Mouse (Mus musculus) CH12.LX (cell line): ENCODE measurements around the gene Tdrd12.

ENCODE experiments used
- CTCF ChIP-seq, 2 experiments: IDR thresholded peaks in 1 of 2; conservative IDR thresholded peaks in 1 of 2; 2 replicates each; pipeline ENCODE4 v1.5.1; 2011 to 2012; ENCODE audit warnings: low read depth in 2 of 2, low read length in 2 of 2, improper control_type of control experiment in 1 of 2, inconsistent platforms in 1 of 2, mild to moderate bottlenecking in 1 of 2, moderate library complexity in 1 of 2
- E2F4 ChIP-seq: IDR thresholded peaks from 2 replicates; pipeline ENCODE4 v1.6.1; 2011; ENCODE audit warnings: low read depth, low read length, improper control_type of control experiment; ENCODE audit not compliant: insufficient replicate concordance
- ELF1 ChIP-seq: IDR thresholded peaks from 2 replicates; pipeline ENCODE4 v1.6.1; 2014; ENCODE audit warnings: low read depth, mild to moderate bottlenecking, inconsistent platforms, low read length, improper control_type of control experiment
- EP300 ChIP-seq: IDR thresholded peaks from 2 replicates; pipeline ENCODE4 v1.6.1; 2011; ENCODE audit warnings: low read length, improper control_type of control experiment
- HCFC1 ChIP-seq: IDR thresholded peaks from 2 replicates; pipeline ENCODE4 v1.6.1; 2012; ENCODE audit warnings: low read depth, mild to moderate bottlenecking, inconsistent platforms, low read length, improper control_type of control experiment
- JUN ChIP-seq: IDR thresholded peaks from 2 replicates; pipeline ENCODE4 v1.6.1; 2011; ENCODE audit warnings: low read depth, mild to moderate bottlenecking, low read length, improper control_type of control experiment, moderate library complexity; ENCODE audit not compliant: insufficient read depth
- POLR2A ChIP-seq: IDR thresholded peaks from 2 replicates; pipeline ENCODE4 v1.6.1; 2011; ENCODE audit warnings: low read depth, mild to moderate bottlenecking, improper control_type of control experiment, low read length
- POLR2AphosphoS2 ChIP-seq: IDR thresholded peaks from 2 replicates; pipeline ENCODE4 v1.6.1; 2011; ENCODE audit warnings: low read depth, low read length, improper control_type of control experiment
- SMC3 ChIP-seq: IDR thresholded peaks from 2 replicates; pipeline ENCODE4 v1.6.1; 2011; ENCODE audit warnings: low read depth, low read length, improper control_type of control experiment
- TCF12 ChIP-seq: IDR thresholded peaks from 2 replicates; pipeline ENCODE4 v1.6.1; 2014; ENCODE audit warnings: low read depth, mild to moderate bottlenecking, inconsistent platforms, low read length, improper control_type of control experiment
- USF2 ChIP-seq: conservative IDR thresholded peaks from 2 replicates; pipeline ENCODE4 v1.6.1; 2011; ENCODE audit warnings: low read depth, low read length, improper control_type of control experiment
- ZC3H11A ChIP-seq: IDR thresholded peaks from 2 replicates; pipeline ENCODE4 v1.6.1; 2012; ENCODE audit warnings: low read depth, mild to moderate bottlenecking, inconsistent platforms, low read length, improper control_type of control experiment

GRCm38 (mm10) chr7:35423071-35423470 lies 114.5 kb downstream of the Tdrd12 start:
- TF ChIP-seq ELF1 (no peak), POLR2AphosphoS2 (no peak), E2F4 (no peak), EP300 (no peak), POLR2A (no peak), CTCF (conservative IDR thresholded peaks at IDR 0.05 in 1 of 2, IDR thresholded peaks at IDR 0.05 in 1 of 2; ENCODE audit: low read depth in 2 of 2, low read length in 2 of 2) (no peak), ZC3H11A (no peak), USF2 (no peak), HCFC1 (no peak), TCF12 (no peak), SMC3 (no peak), JUN (no peak)
